In genomic region chr11:75383529-75383928, GRCm38 (mm10) we compare ENCODE assay signal across 16 mouse cellular contexts. TPM values are rescaled to one million over a fixed set of nuclear protein-coding genes. Genes with fewer than 3 reads are reported as not detected.
A peak's percentile ranks its signal among the peaks of the same experiment; 100 is the strongest.
DNase-seq lines count a peak whose midpoint lies in the region; ATAC-seq and TF ChIP-seq lines count a peak whose summit lies in the region.
"Not testable (repeated sequence)": the region's sequence is repeated elsewhere in the genome, so short reads cannot be mapped to it uniquely, and the experiment has no call there.
"Had no signal": no experiment of that assay in that cellular context is flagged by ENCODE, and none has a peak within 500 bp of the region (broad histone marks: within the 10 kb centered on the region; RNA-seq: fewer than 3 reads in every experiment).

No protein-coding gene starts in this region.

- H3K9me3 ChIP-seq in liver, embryonic 14.5 days (ENCODE audit: control insufficient read depth, low read length), result not testable (repeated sequence)

- WGBS in liver, embryonic 14.5 days (ENCODE audit: insufficient replicate concordance), result 16% methylated on average over 3 of the region's 3 CpGs

- DNase-seq in 3T3-L1 (ENCODE audit: low read depth, low spot score) (peak; percentile 74), ES-CJ7 (ENCODE audit: low read depth, low spot score) (peak; percentile 68), R1 (ENCODE audit: low read depth, low spot score) (peak; percentile 87)
- DNase-seq in adrenal gland, postnatal 14 days, result peak; percentile 44
- DNase-seq in c-Kit-positive CD71-positive TER-119-negative erythroid progenitor cells, embryonic 14.5 days (ENCODE audit: low read depth), result peak; percentile 38
- peak; percentile 20 to 59 (median 27) for DNase-seq in liver, embryonic 14.5 days (ENCODE audit: low read depth in 3 of 3, low spot score in 3 of 3)
- peak; percentile 48 to 56 for DNase-seq in spleen, postnatal 4 days (ENCODE audit: low spot score in 2 of 2)

- not testable (repeated sequence) for H3K4me1 ChIP-seq in liver, embryonic 14.5 days (replicated peaks; ENCODE audit: control insufficient read depth in 2 of 2, insufficient read depth in 2 of 2, low read length in 1 of 2)

- not testable (repeated sequence) for H3K9ac ChIP-seq in liver, embryonic 14.5 days (replicated peaks)

- H3K4me3 ChIP-seq in liver, embryonic 14.5 days (ENCODE audit: insufficient read depth in 1 of 2, low read depth in 2 of 2, low read length in 2 of 2), result not testable (repeated sequence)

- not testable (repeated sequence) for TF ChIP-seq EP300 in liver, embryonic 14.5 days (IDR thresholded peaks at IDR 0.05; ENCODE audit: low read depth)

- not testable (repeated sequence) for H3K36me3 ChIP-seq in liver, embryonic 14.5 days (replicated peaks; ENCODE audit: control insufficient read depth, insufficient read depth, low read depth)

- ATAC-seq in erythroid progenitor cell, adult 5-6 weeks (replicated peaks; ENCODE audit: low FRiP score, poor library complexity, severe bottlenecking), result peak; percentile 34
- ATAC-seq in liver, embryonic 14.5 days (ENCODE audit: insufficient read depth), result not testable (repeated sequence)

- H3K27me3 ChIP-seq in liver, embryonic 14.5 days (ENCODE audit: control insufficient read depth, insufficient read depth, low read length), result not testable (repeated sequence)

- not testable (repeated sequence) for H3K4me2 ChIP-seq in liver, embryonic 14.5 days (ENCODE audit: low read depth)

- not testable (repeated sequence) for H3K27ac ChIP-seq in liver, embryonic 14.5 days

- TF ChIP-seq CTCF in liver, embryonic 14.5 days (IDR thresholded peaks at IDR 0.05; ENCODE audit: low read depth), result not testable (repeated sequence)

RNA-seq across cellular contexts. Expression of gene Smyd4, which starts 35.3 kb away (rescaled TPM):
- 8.3 and 10.3 TPM in 2 replicates for total RNA-seq in adrenal gland, postnatal 14 days (2021)
- total RNA-seq in erythroid progenitor cell, adult 5-6 weeks (2015; ENCODE audit: low replicate concordance), result 6.1 and 8.4 TPM in 2 replicates
- total RNA-seq in erythroid progenitor cell, adult 5-6 weeks (2017; ENCODE audit: low replicate concordance), result 1.1 and 5.3 TPM in 2 replicates
- polyA plus RNA-seq in liver, embryonic 14.5 days (2012; rRNA removed), result 1.8 and 2.2 TPM in 2 replicates
- polyA plus RNA-seq in liver, embryonic 14.5 days (2014; fragmentation: Nextera tagmentation; extraction: Ambion mirVana), result 2.7 and 3.1 TPM in 2 replicates

RNA-seq across cellular contexts. Expression of gene Rpa1, which starts 35.4 kb away (rescaled TPM):
- 58.2 and 59.3 TPM in 2 replicates for total RNA-seq in adrenal gland, postnatal 14 days (2021)
- total RNA-seq in erythroid progenitor cell, adult 5-6 weeks (2015; ENCODE audit: low replicate concordance), result 76.7 and 95.5 TPM in 2 replicates
- 100 and 110 TPM in 2 replicates for total RNA-seq in erythroid progenitor cell, adult 5-6 weeks (2017; ENCODE audit: low replicate concordance)
- polyA plus RNA-seq in liver, embryonic 14.5 days (2012; rRNA removed), result 29.6 and 55.3 TPM in 2 replicates
- polyA plus RNA-seq in liver, embryonic 14.5 days (2014; fragmentation: Nextera tagmentation; extraction: Ambion mirVana), result 93.2 and 102 TPM in 2 replicates

RNA-seq across cellular contexts. Expression of gene Serpinf1, which starts 39.0 kb away (rescaled TPM):
- total RNA-seq in adrenal gland, postnatal 14 days (2021), result 54.0 and 116 TPM in 2 replicates
- total RNA-seq in erythroid progenitor cell, adult 5-6 weeks (2015; ENCODE audit: low replicate concordance), result 2.9 and 26.0 TPM in 2 replicates
- 2.2 TPM in 1 of 2 replicates, not detected in the other for total RNA-seq in erythroid progenitor cell, adult 5-6 weeks (2017; ENCODE audit: low replicate concordance)
- 104 and 128 TPM in 2 replicates for polyA plus RNA-seq in liver, embryonic 14.5 days (2012; rRNA removed)
- 145 and 166 TPM in 2 replicates for polyA plus RNA-seq in liver, embryonic 14.5 days (2014; fragmentation: Nextera tagmentation; extraction: Ambion mirVana)

RNA-seq across cellular contexts. Expression of gene Serpinf2, which starts 55.9 kb away (rescaled TPM):
- total RNA-seq in adrenal gland, postnatal 14 days (2021), result 6.8 and 123 TPM in 2 replicates
- total RNA-seq in erythroid progenitor cell, adult 5-6 weeks (2015; ENCODE audit: low replicate concordance), result 2.2 TPM in 1 of 2 replicates, not detected in the other
- 0.98 and 1.5 TPM in 2 replicates for total RNA-seq in erythroid progenitor cell, adult 5-6 weeks (2017; ENCODE audit: low replicate concordance)
- 474 and 506 TPM in 2 replicates for polyA plus RNA-seq in liver, embryonic 14.5 days (2012; rRNA removed)
- 304 and 336 TPM in 2 replicates for polyA plus RNA-seq in liver, embryonic 14.5 days (2014; fragmentation: Nextera tagmentation; extraction: Ambion mirVana)
- total RNA-seq: heart, postnatal 25 days; left cerebral cortex, postnatal 14 days had no signal
- polyA plus RNA-seq: activated CD4-positive, CD25-positive, alpha-beta regulatory T cell, adult 4 months; forebrain, embryonic 13.5 days; hindbrain, embryonic 11.5 days; macrophage; midbrain, embryonic 10.5 days; midbrain, embryonic 15.5 days had no signal

Comparison
In these comparisons a context has a peak if more than half of its experiments do, and no peak if none do; other contexts are left out.
1. DNase-seq: peak in every context shown above with its lines; median percentile 87 in R1; 74 in 3T3-L1; 68 in ES-CJ7; 52 in spleen, postnatal 4 days; 44 in adrenal gland, postnatal 14 days; 38 in c-Kit-positive CD71-positive TER-119-negative erythroid progenitor cells, embryonic 14.5 days; 27 in liver, embryonic 14.5 days.